Mouse (Mus musculus) liver, postnatal 0 days (tissue): Measurements from ENCODE around the gene Hsd17b3. TPM values are rescaled to one million over a fixed set of nuclear protein-coding genes. Genes with fewer than 3 reads are reported as not detected.

Source experiments
- ATAC-seq: fragments of 200-750 bp; cut with Nextera tagmentation; 2 replicates; pipeline ENCODE4 v1.8.0; 2017; ENCODE audit warnings: mild to moderate bottlenecking, moderate library complexity
- DNase-seq: peaks from one replicate; pipeline ENCODE4 v3.0.0-alpha.2; 2016
- H3K27ac ChIP-seq: fragments of 300-500 bp; sonication (generic); 2 replicates; pipeline ENCODE4 v1.5.1; 2014; ENCODE audit warnings: antibody characterized with exemption, moderate library complexity, mild to moderate bottlenecking, low read depth
- H3K27me3 ChIP-seq: fragments of 300-500 bp; sonication (generic); 2 replicates; pipeline ENCODE4 v1.6.1; 2014; ENCODE audit warnings: low read length, control low read depth, mixed read lengths; ENCODE audit not compliant: insufficient read depth
- H3K36me3 ChIP-seq: fragments of 300-500 bp; sonication (generic); replicated peaks from 2 replicates; pipeline ENCODE4 v1.6.1; 2014; ENCODE audit warnings: mild to moderate bottlenecking, control low read depth, low read length, moderate library complexity, mixed read lengths; ENCODE audit not compliant: insufficient read depth
- H3K4me1 ChIP-seq: fragments of 300-500 bp; sonication (generic); 2 replicates; pipeline ENCODE4 v1.6.1; 2014; ENCODE audit warnings: antibody characterized with exemption, mild to moderate bottlenecking, control low read depth; ENCODE audit not compliant: insufficient read depth
- H3K4me2 ChIP-seq: fragments of 300-500 bp; sonication (generic); 2 replicates; pipeline ENCODE4 v1.6.1; 2014; ENCODE audit warnings: low read depth, mild to moderate bottlenecking, low read length, moderate library complexity, mixed read lengths
- H3K4me3 ChIP-seq: fragments of 300-500 bp; sonication (generic); 2 replicates; pipeline ENCODE4 v1.5.1; 2014; ENCODE audit warnings: low read depth, low read length
- H3K9ac ChIP-seq: fragments of 300-500 bp; sonication (generic); replicated peaks from 2 replicates; pipeline ENCODE4 v1.6.1; 2014; ENCODE audit warnings: mild to moderate bottlenecking, moderate library complexity
- H3K9me3 ChIP-seq: fragments of 300-500 bp; sonication (generic); 2 replicates; pipeline ENCODE4 v1.6.1; 2016; ENCODE audit warnings: mild to moderate bottlenecking, control low read depth, low read length, mixed read lengths
- CTCF ChIP-seq: sonication (generic); IDR thresholded peaks from 2 replicates; pipeline ENCODE4 v1.5.1; 2016; ENCODE audit warnings: antibody characterized with exemption, low read depth
- EP300 ChIP-seq: IDR thresholded peaks from 2 replicates; pipeline ENCODE4 v1.6.1; 2016; ENCODE audit warnings: antibody characterized with exemption, low read depth, mild to moderate bottlenecking
- WGBS: fragments of 180-500 bp; shearing (Covaris S2); extraction: QIAGEN DNeasy Blood & Tissue Kit; methylation state at CpG from one replicate; pipeline ENCODE4 v1.1.7; 2014; ENCODE audit not compliant: insufficient replicate concordance; 5-methylcytosine and 5-hydroxymethylcytosine counted together
- polyA plus RNA-seq: library from polyadenylated mRNA; unstranded; fragments of >200 nt; fragmentation: Nextera tagmentation; extraction: Ambion mirVana; gene quantifications from 2 replicates; pipeline ENCODE4 v1.2.1, GENCODE M21; 2015

The Hsd17b3 gene
- polyA plus RNA-seq, 1 experiment from 2014 or later = not detected

GRCm38 (mm10) chr13:64049535-64049934, 39.5 kb downstream of the Hsd17b3 start:
- no peak overlapping the region for H3K27ac ChIP-seq
- no peak for DNase-seq
- no peaks in the 10 kb centered on the region for H3K4me1 ChIP-seq
- no peak for TF ChIP-seq CTCF
- TF ChIP-seq EP300 = no peak
- 0 out of 2 replicates have a peak, but pooled peaks have one; percentile 43 for ATAC-seq
- H3K9ac ChIP-seq = no peak overlapping the region
- peaks cover 7% of the 10 kb centered on the region for H3K9me3 ChIP-seq
- no peak overlapping the region for H3K4me3 ChIP-seq
- H3K36me3 ChIP-seq = no peaks in the 10 kb centered on the region
- H3K4me2 ChIP-seq = no peak overlapping the region
- no peaks in the 10 kb centered on the region for H3K27me3 ChIP-seq

GRCm38 (mm10) chr13:64048467-64048866, 40.6 kb downstream of the Hsd17b3 start:
- 52% methylated on average over 2 of the region's 2 CpGs for WGBS
- DNase-seq = no peak
- H3K4me2 ChIP-seq = no peak overlapping the region

GRCm38 (mm10) chr13:64039976-64040375, 49.1 kb downstream of the Hsd17b3 start:
- TF ChIP-seq CTCF = no peak
- no peak overlapping the region for H3K4me3 ChIP-seq
- no peaks in the 10 kb centered on the region for H3K36me3 ChIP-seq
- H3K4me1 ChIP-seq = 0 out of 2 replicates have a peak, but pooled peaks cover 3% of the 10 kb centered on the region
- 25% methylated on average over 10 of the region's 10 CpGs for WGBS
- H3K9ac ChIP-seq = no peak overlapping the region
- no peak overlapping the region for H3K27ac ChIP-seq
- no peaks in the 10 kb centered on the region; the same call in 1 of the 2 replicates for H3K9me3 ChIP-seq
- DNase-seq (no peak), ATAC-seq (no peak)
- H3K27me3 ChIP-seq = no peaks in the 10 kb centered on the region
- no peak overlapping the region for H3K4me2 ChIP-seq

More at GRCm38 (mm10) chr13:64048467-64048866, 40.6 kb downstream of the Hsd17b3 start:
- ATAC-seq = no peak
- H3K27me3 ChIP-seq = no peaks in the 10 kb centered on the region
- no peak overlapping the region for H3K9ac ChIP-seq
- no peaks in the 10 kb centered on the region for H3K4me1 ChIP-seq
- H3K4me3 ChIP-seq = no peak overlapping the region
- no peak overlapping the region for H3K27ac ChIP-seq
- H3K36me3 ChIP-seq = no peaks in the 10 kb centered on the region
- peaks cover 7% of the 10 kb centered on the region for H3K9me3 ChIP-seq
- TF ChIP-seq EP300 (no peak), CTCF (no peak)

- TF ChIP-seq CTCF (peak; percentile 60), EP300 (no peak)
- no peaks in the 10 kb centered on the region for H3K36me3 ChIP-seq
- no peak overlapping the region for H3K9ac ChIP-seq
- 0 out of 2 replicates have a peak, but pooled peaks cover 6% of the 10 kb centered on the region for H3K4me1 ChIP-seq
- H3K27ac ChIP-seq = no peak overlapping the region
- ATAC-seq (no peak), DNase-seq (no peak)
- H3K4me2 ChIP-seq = no peak overlapping the region
- H3K27me3 ChIP-seq = no peaks in the 10 kb centered on the region
- no peak overlapping the region for H3K4me3 ChIP-seq
- no peaks in the 10 kb centered on the region; the same call in 1 of the 2 replicates for H3K9me3 ChIP-seq
Observed at GRCm38 (mm10) chr13:64038114-64038513, 50.9 kb downstream of the Hsd17b3 start.

- ATAC-seq (peak; percentile 62; the same call in 1 of the 2 replicates), DNase-seq (peak; percentile 70)
- no peak overlapping the region for H3K4me2 ChIP-seq
- H3K9me3 ChIP-seq = no peaks in the 10 kb centered on the region; the same call in 1 of the 2 replicates
- no peak overlapping the region for H3K9ac ChIP-seq
- H3K4me1 ChIP-seq = 0 out of 2 replicates have a peak, but pooled peaks cover 6% of the 10 kb centered on the region
- no peaks in the 10 kb centered on the region for H3K36me3 ChIP-seq
- H3K4me3 ChIP-seq = no peak overlapping the region
- WGBS = 23% methylated on average over 13 of the region's 13 CpGs
- no peak for TF ChIP-seq EP300
- TF ChIP-seq CTCF = peak; percentile 95
- no peaks in the 10 kb centered on the region for H3K27me3 ChIP-seq
- H3K27ac ChIP-seq = no peak overlapping the region
Observed at GRCm38 (mm10) chr13:64036079-64037011, 52.7 kb downstream of the Hsd17b3 start.

- no peaks in the 10 kb centered on the region for H3K9me3 ChIP-seq
- WGBS = 21% methylated on average over 8 of the region's 8 CpGs
- H3K4me2 ChIP-seq = no peak overlapping the region
- 0 out of 2 replicates have a peak, but pooled peaks cover 6% of the 10 kb centered on the region for H3K4me1 ChIP-seq
- H3K36me3 ChIP-seq = no peaks in the 10 kb centered on the region
- H3K27me3 ChIP-seq = no peaks in the 10 kb centered on the region
- H3K4me3 ChIP-seq = no peak overlapping the region
- DNase-seq (no peak), ATAC-seq (no peak)
- TF ChIP-seq EP300 (no peak), CTCF (no peak)
- H3K27ac ChIP-seq = no peak overlapping the region
- H3K9ac ChIP-seq = 0 out of 2 replicates have a peak overlapping the region, but pooled peaks have one; percentile 1
Observed at GRCm38 (mm10) chr13:64035036-64035435, 54.0 kb downstream of the Hsd17b3 start.
